Mouse (Mus musculus) kidney, postnatal 25 days (tissue): Measurements from ENCODE around the gene Acaca.

Source experiments
- DNase-seq, 2 experiments: peaks; one replicate each; pipeline ENCODE4 v3.0.0; 2021; ENCODE audit warnings: mixed read lengths in 2 of 2

Acaca gene

GRCm38 (mm10) chr11:84150884-84151283 lies 21.4 kb downstream of the Acaca start:
- peak in 1 of 2 experiments; percentile 25 for DNase-seq

- DNase-seq: no peak
These were observed 27.2 kb downstream of the Acaca start for GRCm38 (mm10) chr11:84156535-84157262.

- no peak for DNase-seq
These were observed 34.7 kb downstream of the Acaca start for GRCm38 (mm10) chr11:84164123-84164522.

GRCm38 (mm10) chr11:84164561-84164960 lies 35.1 kb downstream of the Acaca start:
- no peak for DNase-seq

- DNase-seq: no peak
These were observed 37.6 kb downstream of the Acaca start, which contains the start of gene Gm11437 for GRCm38 (mm10) chr11:84167046-84167526. Gene Gm11437 (minus strand): TSS chr11:84167476.

- peak; percentile 56 to 62 for DNase-seq
These were observed 39.3 kb downstream of the Acaca start for GRCm38 (mm10) chr11:84168701-84169288.

GRCm38 (mm10) chr11:84172539-84173435 lies 43.3 kb downstream of the Acaca start:
- no peak for DNase-seq

GRCm38 (mm10) chr11:84178571-84178970 lies 49.1 kb downstream of the Acaca start:
- DNase-seq: no peak

GRCm38 (mm10) chr11:84179226-84179953 lies 49.9 kb downstream of the Acaca start:
- peak; percentile 97 to 99 for DNase-seq

GRCm38 (mm10) chr11:84179954-84180598 lies 50.6 kb downstream of the Acaca start:
- peak; percentile 66 to 89 for DNase-seq

GRCm38 (mm10) chr11:84181286-84181685 lies 51.8 kb downstream of the Acaca start:
- no peak for DNase-seq

GRCm38 (mm10) chr11:84188530-84188929 lies 59.1 kb downstream of the Acaca start:
- DNase-seq: no peak

GRCm38 (mm10) chr11:84190581-84191233 lies 61.2 kb downstream of the Acaca start:
- DNase-seq: peak; percentile 4 to 49

GRCm38 (mm10) chr11:84193249-84193648 lies 63.8 kb downstream of the Acaca start:
- peak; percentile 42 to 73 for DNase-seq

- no peak for DNase-seq
These were observed 65.3 kb downstream of the Acaca start for GRCm38 (mm10) chr11:84194751-84195150.

- peak in 1 of 2 experiments; percentile 36 for DNase-seq
These were observed 68.3 kb downstream of the Acaca start for GRCm38 (mm10) chr11:84197607-84198402.

GRCm38 (mm10) chr11:84205776-84206175 lies 76.3 kb downstream of the Acaca start:
- no peak for DNase-seq

GRCm38 (mm10) chr11:84210876-84211275 lies 81.4 kb downstream of the Acaca start:
- DNase-seq: no peak

- DNase-seq: no peak
These were observed 89.5 kb downstream of the Acaca start for GRCm38 (mm10) chr11:84218951-84219350.

GRCm38 (mm10) chr11:84243562-84243961 lies 114.1 kb downstream of the Acaca start:
- peak; percentile 58 to 80 for DNase-seq
